Mouse (Mus musculus) liver, embryonic 12.5 days (tissue): ENCODE data around the gene Grik3. TPM values are rescaled to one million over a fixed set of nuclear protein-coding genes. Genes with fewer than 3 reads are reported as not detected.

Source experiments
- ATAC-seq: fragments of 200-750 bp; cut with Nextera tagmentation; 2 replicates; pipeline ENCODE4 v1.8.0; 2017; ENCODE audit warnings: moderate number of reproducible peaks, mild to moderate bottlenecking, moderate library complexity
- H3K27ac ChIP-seq: fragments of 300-500 bp; sonication (generic); 2 replicates; pipeline ENCODE4 v1.5.1; 2016; ENCODE audit warnings: mild to moderate bottlenecking
- H3K27me3 ChIP-seq: fragments of 300-500 bp; sonication (generic); replicated peaks from 2 replicates; pipeline ENCODE4 v1.6.1; 2016; ENCODE audit warnings: mild to moderate bottlenecking, moderate library complexity
- H3K36me3 ChIP-seq: fragments of 300-500 bp; sonication (generic); 2 replicates; pipeline ENCODE4 v1.6.1; 2016; ENCODE audit warnings: mild to moderate bottlenecking, moderate library complexity
- H3K4me1 ChIP-seq: fragments of 300-500 bp; sonication (generic); 2 replicates; pipeline ENCODE4 v1.6.1; 2016
- H3K4me2 ChIP-seq: fragments of 300-500 bp; sonication (generic); 2 replicates; pipeline ENCODE4 v1.6.1; 2016; ENCODE audit warnings: mild to moderate bottlenecking, moderate library complexity
- H3K4me3 ChIP-seq: fragments of 300-500 bp; sonication (generic); 2 replicates; pipeline ENCODE4 v1.5.1; 2016; ENCODE audit warnings: mild to moderate bottlenecking, moderate library complexity
- H3K9ac ChIP-seq: fragments of 300-500 bp; sonication (generic); 2 replicates; pipeline ENCODE4 v1.6.1; 2016; ENCODE audit warnings: mild to moderate bottlenecking, moderate library complexity
- H3K9me3 ChIP-seq: fragments of 300-500 bp; sonication (generic); replicated peaks from 2 replicates; pipeline ENCODE4 v1.6.1; 2016; ENCODE audit warnings: mild to moderate bottlenecking, moderate library complexity
- WGBS: fragments of 180-500 bp; shearing (Covaris S2); methylation state at CpG from one replicate; pipeline ENCODE4 v1.1.7; 2016; ENCODE audit not compliant: insufficient replicate concordance; 5-methylcytosine and 5-hydroxymethylcytosine counted together
- polyA plus RNA-seq: library from polyadenylated mRNA; unstranded; fragments of >200 nt; fragmentation: Nextera tagmentation; extraction: Ambion mirVana; gene quantifications from 2 replicates; pipeline ENCODE4 v1.2.1, GENCODE M21; 2016

The Grik3 gene
- polyA plus RNA-seq, 1 experiment from 2014 or later = not detected

- Histone ChIP-seq H3K4me3 (no peak overlapping the region), H3K4me2 (no peak overlapping the region), H3K27me3 (peaks cover 55% of the 10 kb centered on the region), H3K9me3 (no peaks in the 10 kb centered on the region), H3K9ac (no peak overlapping the region), H3K36me3 (no peaks in the 10 kb centered on the region), H3K4me1 (no peaks in the 10 kb centered on the region), H3K27ac (no peak overlapping the region)
- 32% methylated on average over 10 of the region's 10 CpGs for WGBS
- ATAC-seq = no peak
Measured at GRCm38 (mm10) chr4:125727030-125727429, 236.5 kb downstream of the Grik3 start.

DNA sequence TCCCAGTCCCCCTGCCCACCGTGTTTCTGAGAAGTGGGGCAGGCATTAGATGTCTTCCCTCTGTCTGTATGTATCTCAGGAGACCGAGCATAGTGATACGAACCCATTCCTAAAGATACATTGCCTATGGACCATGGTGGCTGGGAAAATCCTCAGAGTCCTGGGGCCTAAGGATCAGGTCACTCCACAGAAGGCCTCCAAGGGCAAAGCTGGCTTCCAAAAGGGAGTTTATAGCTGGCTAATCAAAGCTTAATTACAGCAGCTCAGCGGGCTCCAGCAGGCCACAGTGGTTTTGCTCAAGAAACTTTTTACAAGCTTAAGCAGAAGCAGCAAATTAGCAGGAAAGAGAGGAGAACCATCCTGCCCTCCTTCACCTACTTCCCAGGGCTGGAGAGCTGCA, 237.1 kb downstream of the Grik3 start:
- Histone ChIP-seq H3K4me1 (no peaks in the 10 kb centered on the region), H3K4me3 (no peak overlapping the region), H3K27me3 (peaks cover 56% of the 10 kb centered on the region), H3K4me2 (no peak overlapping the region), H3K36me3 (no peaks in the 10 kb centered on the region), H3K9me3 (no peaks in the 10 kb centered on the region), H3K9ac (no peak overlapping the region), H3K27ac (no peak overlapping the region)
- no peak for ATAC-seq
- 29% methylated on average over 4 of the region's 4 CpGs for WGBS

- Histone ChIP-seq H3K4me2 (no peak overlapping the region), H3K4me1 (no peaks in the 10 kb centered on the region), H3K36me3 (no peaks in the 10 kb centered on the region), H3K27ac (no peak overlapping the region), H3K9ac (no peak overlapping the region), H3K9me3 (no peaks in the 10 kb centered on the region), H3K27me3 (peaks cover 56% of the 10 kb centered on the region), H3K4me3 (no peak overlapping the region)
- 16% methylated on average over 15 of the region's 15 CpGs for WGBS
- no peak for ATAC-seq
Measured at GRCm38 (mm10) chr4:125728091-125728863, 237.8 kb downstream of the Grik3 start.

GRCm38 (mm10) chr4:125729305-125730220, 239.1 kb downstream of the Grik3 start:
- ATAC-seq = no peak
- 7% methylated on average over 38 of the region's 38 CpGs for WGBS
- Histone ChIP-seq H3K4me1 (no peaks in the 10 kb centered on the region), H3K27me3 (peaks cover 56% of the 10 kb centered on the region), H3K9me3 (no peaks in the 10 kb centered on the region), H3K27ac (no peak overlapping the region), H3K4me2 (no peak overlapping the region), H3K36me3 (no peaks in the 10 kb centered on the region), H3K9ac (no peak overlapping the region), H3K4me3 (no peak overlapping the region)

GRCm38 (mm10) chr4:125730751-125731150, 240.3 kb downstream of the Grik3 start:
- Histone ChIP-seq H3K36me3 (no peaks in the 10 kb centered on the region), H3K4me2 (no peak overlapping the region), H3K4me3 (no peak overlapping the region), H3K27me3 (peaks cover 56% of the 10 kb centered on the region), H3K4me1 (no peaks in the 10 kb centered on the region), H3K27ac (no peak overlapping the region), H3K9ac (no peak overlapping the region), H3K9me3 (no peaks in the 10 kb centered on the region)
- 53% methylated on average over 6 of the region's 6 CpGs for WGBS
- no peak for ATAC-seq

- Histone ChIP-seq H3K9me3 (no peaks in the 10 kb centered on the region), H3K4me3 (no peak overlapping the region), H3K9ac (no peak overlapping the region), H3K27ac (no peak overlapping the region), H3K4me1 (no peaks in the 10 kb centered on the region), H3K4me2 (no peak overlapping the region), H3K27me3 (peaks cover 4% of the 10 kb centered on the region), H3K36me3 (no peaks in the 10 kb centered on the region)
- no peak for ATAC-seq
- 45% methylated on average over 4 of the region's 4 CpGs for WGBS
Measured at GRCm38 (mm10) chr4:125736783-125737182, 246.3 kb downstream of the Grik3 start.

GRCm38 (mm10) chr4:125738825-125739224, 248.3 kb downstream of the Grik3 start:
- Histone ChIP-seq H3K27me3 (no peaks in the 10 kb centered on the region), H3K4me2 (no peak overlapping the region), H3K9ac (no peak overlapping the region), H3K4me1 (no peaks in the 10 kb centered on the region), H3K36me3 (no peaks in the 10 kb centered on the region), H3K27ac (no peak overlapping the region), H3K9me3 (no peaks in the 10 kb centered on the region), H3K4me3 (no peak overlapping the region)
- 59% methylated on average over 4 of the region's 4 CpGs for WGBS
- no peak for ATAC-seq

DNA sequence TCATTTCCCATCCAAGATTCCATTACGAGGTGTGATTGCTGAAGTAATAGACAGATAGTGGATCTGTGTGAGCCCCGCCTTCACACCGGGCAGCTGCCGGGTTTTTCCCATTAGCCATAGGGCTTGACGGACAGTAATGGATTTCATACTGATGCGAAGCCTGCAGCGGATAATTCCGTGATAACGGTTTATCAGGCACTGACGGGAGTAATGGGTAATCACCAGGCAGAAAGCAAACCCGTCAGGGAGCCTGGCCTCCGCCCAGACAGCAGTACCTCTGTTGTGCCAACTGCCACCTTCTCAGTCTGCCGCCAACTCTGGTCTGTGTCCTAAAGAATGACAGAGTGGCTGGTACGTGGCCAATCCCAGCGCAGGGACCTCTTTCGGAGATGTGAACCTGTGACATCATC, 251.7 kb downstream of the Grik3 start:
- H3K9ac ChIP-seq = no peak overlapping the region
- 63% methylated on average over 16 of the region's 16 CpGs for WGBS
- no peak overlapping the region for H3K4me2 ChIP-seq
- H3K36me3 ChIP-seq = no peaks in the 10 kb centered on the region
- H3K27me3 ChIP-seq = no peaks in the 10 kb centered on the region
- no peaks in the 10 kb centered on the region for H3K9me3 ChIP-seq
- H3K4me1 ChIP-seq = no peaks in the 10 kb centered on the region
- no peak for ATAC-seq
- H3K27ac ChIP-seq = no peak overlapping the region
- no peak overlapping the region for H3K4me3 ChIP-seq

DNA sequence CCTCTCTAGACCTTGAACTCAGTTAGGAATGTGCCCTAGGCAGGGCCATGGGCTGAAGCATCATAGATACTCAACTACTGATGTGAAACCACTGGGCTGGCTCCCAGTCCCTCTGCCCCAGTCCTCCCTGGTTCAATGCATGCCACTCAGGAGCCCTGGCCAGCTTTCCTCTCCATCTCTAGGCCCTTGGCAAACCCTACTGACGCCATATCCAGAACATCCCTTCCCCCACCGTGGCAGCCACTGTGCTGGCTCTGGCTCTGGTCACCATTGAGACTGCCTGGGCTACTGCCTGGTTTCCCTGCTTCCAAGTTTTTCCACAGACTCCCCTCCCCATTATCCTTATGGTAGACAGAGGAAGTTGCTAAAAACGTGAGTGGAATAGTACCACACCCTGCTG, 255.4 kb downstream of the Grik3 start:
- Histone ChIP-seq H3K4me3 (no peak overlapping the region), H3K9me3 (no peaks in the 10 kb centered on the region), H3K36me3 (no peaks in the 10 kb centered on the region), H3K4me1 (no peaks in the 10 kb centered on the region), H3K27ac (no peak overlapping the region), H3K9ac (no peak overlapping the region), H3K27me3 (no peaks in the 10 kb centered on the region), H3K4me2 (no peak overlapping the region)
- ATAC-seq = no peak
- 30% methylated on average over 3 of the region's 3 CpGs for WGBS

- H3K9ac ChIP-seq = no peak overlapping the region
- H3K4me1 ChIP-seq = no peaks in the 10 kb centered on the region
- H3K27me3 ChIP-seq = no peaks in the 10 kb centered on the region
- H3K27ac ChIP-seq = no peak overlapping the region
- WGBS = 69% methylated on average over 5 of the region's 5 CpGs
- ATAC-seq = no peak
- no peaks in the 10 kb centered on the region for H3K36me3 ChIP-seq
- no peak overlapping the region for H3K4me2 ChIP-seq
- H3K9me3 ChIP-seq = no peaks in the 10 kb centered on the region
- H3K4me3 ChIP-seq = no peak overlapping the region
Measured at GRCm38 (mm10) chr4:125756393-125756792, 265.9 kb downstream of the Grik3 start.

DNA sequence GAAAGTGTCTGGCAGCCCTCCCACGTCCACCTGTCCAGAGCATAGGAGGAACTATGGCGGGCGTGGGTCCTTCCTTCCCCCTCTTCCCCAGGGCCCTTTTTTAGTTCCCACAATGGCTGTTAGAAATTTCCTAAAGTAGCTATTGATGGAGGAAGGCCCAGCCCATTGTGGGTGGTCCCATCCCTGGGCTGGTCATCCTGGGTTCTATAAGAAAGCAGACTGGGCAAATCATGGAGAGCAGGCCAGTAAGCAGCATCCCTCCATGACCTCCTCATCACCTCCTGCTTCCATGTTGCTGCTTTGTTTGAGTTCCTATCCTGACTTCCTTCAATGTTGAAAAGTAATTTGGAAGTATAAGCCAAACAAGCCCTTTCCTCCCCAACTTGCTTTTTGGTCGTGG, 269.8 kb downstream of the Grik3 start:
- Histone ChIP-seq H3K4me1 (no peaks in the 10 kb centered on the region), H3K4me2 (no peak overlapping the region), H3K9ac (no peak overlapping the region), H3K4me3 (no peak overlapping the region), H3K36me3 (no peaks in the 10 kb centered on the region), H3K9me3 (no peaks in the 10 kb centered on the region), H3K27ac (no peak overlapping the region), H3K27me3 (no peaks in the 10 kb centered on the region)
- no peak for ATAC-seq
- 58% methylated on average over 4 of the region's 4 CpGs for WGBS

GRCm38 (mm10) chr4:125763056-125763455, 272.6 kb downstream of the Grik3 start:
- Histone ChIP-seq H3K4me3 (no peak overlapping the region), H3K4me1 (no peaks in the 10 kb centered on the region), H3K9ac (no peak overlapping the region), H3K36me3 (no peaks in the 10 kb centered on the region), H3K4me2 (no peak overlapping the region), H3K9me3 (no peaks in the 10 kb centered on the region), H3K27me3 (no peaks in the 10 kb centered on the region), H3K27ac (no peak overlapping the region)
- WGBS = 59% methylated on average over 5 of the region's 5 CpGs
- no peak for ATAC-seq
